Mouse (Mus musculus) gastrocnemius, postnatal 36 days (tissue): ENCODE results near the gene Cd24a. TPM values are rescaled to one million over a fixed set of nuclear protein-coding genes. Genes with fewer than 3 reads are reported as not detected.

Experiments used
- DNase-seq, 2 experiments: peaks; one replicate each; pipeline ENCODE4 v3.0.0; 2022
- intact Hi-C: fragments of 180-260 bp; cut with DNase I; formaldehyde crosslinking; loops from one replicate; pipeline ENCODE4 v1.15.1; 2025
- long read RNA-seq, 2 experiments: library from polyadenylated mRNA; stranded (forward); transcript quantifications; one replicate each; pipeline ENCODE4 v2.0.0; 2021
- total RNA-seq, 2 experiments: library from RNA; stranded (reverse); gene quantifications; 2 replicates each; pipeline ENCODE4 v1.2.3; 2021

The Cd24a gene
- 100 to 1,000 TPM in 1 of 2 experiments, 10 to 100 TPM in 1; 54.5 to 100 TPM for total RNA-seq
- long read RNA-seq, experiment 1, transcript Cd24a-201 (2 exons, 1,816 nt) = major isoform, 37 of 55 reads
- long read RNA-seq, experiment 1, partial matches to known transcripts = 14 of 55 reads
- long read RNA-seq, experiment 1, other reads (novel, unspliced or antisense) = 4 of 55 reads
- long read RNA-seq, experiment 2, transcript Cd24a-201 (2 exons, 1,816 nt) = major isoform, 10 of 20 reads
- long read RNA-seq, experiment 2, partial matches to known transcripts = 8 of 20 reads
- long read RNA-seq, experiment 2, other reads (novel, unspliced or antisense) = 2 of 20 reads

- DNase-seq = no peak
- intact Hi-C loops = loop anchor here (5.0 to 10.0 kb wide), 3 partner anchors 169 to 497 kb away; partner anchors contain the start of genes Qrsl1 and Rtn4ip1
Measured at GRCm38 (mm10) chr10:43577997-43578331, at the start of gene Cd24a. Cd24a (plus strand) TSS chr10:43578284.

DNA sequence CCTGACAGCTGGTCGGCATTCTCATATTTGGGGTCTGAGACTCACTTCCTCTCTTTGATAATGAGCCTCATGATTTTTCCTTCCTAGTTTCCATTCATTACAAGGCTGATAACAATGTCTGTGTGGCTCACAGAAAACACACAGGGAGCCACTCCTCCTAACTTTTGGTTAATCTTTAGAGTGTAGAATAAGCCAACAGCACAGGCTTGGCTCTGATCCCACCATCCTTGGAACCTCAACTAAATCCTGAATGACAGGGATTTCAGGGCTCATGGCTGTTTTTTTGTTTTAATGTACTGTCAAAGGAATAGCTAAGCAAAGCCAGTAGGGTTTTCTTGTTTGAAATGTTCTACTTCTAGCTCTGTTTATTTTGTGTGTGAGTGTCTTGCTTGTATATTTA is 43.7 kb upstream of the Cd24a start:
- DNase-seq = no peak
- intact Hi-C loops = no loop called here

- DNase-seq = no peak
- intact Hi-C loops = no loop called here
Measured at GRCm38 (mm10) chr10:43537652-43538051, 40.4 kb upstream of the Cd24a start.

DNA sequence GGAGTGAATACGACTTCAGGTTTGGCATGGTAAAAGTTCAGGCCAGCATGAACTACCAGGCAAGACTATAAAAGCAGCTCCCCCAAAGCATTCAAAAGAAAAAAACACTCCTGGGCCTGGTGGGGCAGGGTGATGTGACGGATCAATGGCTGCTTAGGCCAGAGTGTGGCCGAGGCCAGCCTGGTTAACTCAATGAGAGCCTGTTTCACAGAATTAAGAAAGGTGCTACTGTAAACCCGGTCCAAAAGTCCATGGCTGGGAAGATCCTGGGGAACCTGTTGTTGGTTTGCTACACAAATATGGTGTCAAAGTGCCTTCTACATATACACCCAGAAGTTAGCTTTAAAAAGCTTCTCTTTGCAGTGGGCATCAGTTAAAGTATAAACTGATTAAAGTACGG is 39.3 kb upstream of the Cd24a start:
- intact Hi-C loops = no loop called here

GRCm38 (mm10) chr10:43539746-43540310 is 38.3 kb upstream of the Cd24a start:
- intact Hi-C loops = loop anchor here (1.0 kb wide), 1 partner anchor 60 kb away; no protein-coding TSS in a partner anchor
- no peak for DNase-seq

More for the DNA sequence above, 39.3 kb upstream of the Cd24a start:
- DNase-seq = no peak

- intact Hi-C loops = loop anchor here (1.0 kb wide), 1 partner anchor 60 kb away; no protein-coding TSS in a partner anchor
- peak; percentile 93 to 94 for DNase-seq
Measured at GRCm38 (mm10) chr10:43540442-43541152, 37.5 kb upstream of the Cd24a start, which contains the start of gene 1700021F05Rik. 1700021F05Rik (minus strand) TSS chr10:43540994.

GRCm38 (mm10) chr10:43541153-43541544 is 36.9 kb upstream of the Cd24a start:
- no peak for DNase-seq
- intact Hi-C loops = no loop called here

GRCm38 (mm10) chr10:43549411-43549810 is 28.7 kb upstream of the Cd24a start:
- DNase-seq = no peak
- intact Hi-C loops = no loop called here

DNA sequence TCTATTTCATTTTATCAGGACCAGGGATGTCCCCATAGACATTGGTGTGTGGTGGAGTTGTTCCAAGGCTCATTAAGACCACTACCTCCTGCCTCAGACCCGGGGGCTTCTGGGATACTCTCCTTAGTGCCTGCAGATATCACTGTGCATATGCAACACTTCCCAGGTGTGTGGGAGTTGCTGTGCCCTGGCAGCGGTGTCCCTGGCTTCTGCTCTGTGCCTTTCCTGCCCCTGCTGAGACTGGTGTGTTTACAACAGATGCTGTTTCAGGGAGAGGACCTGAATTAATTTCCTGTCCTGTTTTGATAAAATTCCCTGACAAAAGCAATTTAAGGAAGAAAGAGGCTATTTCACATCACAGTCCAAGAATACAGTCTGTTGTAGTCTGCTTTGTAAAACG is 27.2 kb upstream of the Cd24a start:
- no peak for DNase-seq
- intact Hi-C loops = loop anchor here (10.0 kb wide), 1 partner anchor 514 kb away; no protein-coding TSS in a partner anchor

DNA sequence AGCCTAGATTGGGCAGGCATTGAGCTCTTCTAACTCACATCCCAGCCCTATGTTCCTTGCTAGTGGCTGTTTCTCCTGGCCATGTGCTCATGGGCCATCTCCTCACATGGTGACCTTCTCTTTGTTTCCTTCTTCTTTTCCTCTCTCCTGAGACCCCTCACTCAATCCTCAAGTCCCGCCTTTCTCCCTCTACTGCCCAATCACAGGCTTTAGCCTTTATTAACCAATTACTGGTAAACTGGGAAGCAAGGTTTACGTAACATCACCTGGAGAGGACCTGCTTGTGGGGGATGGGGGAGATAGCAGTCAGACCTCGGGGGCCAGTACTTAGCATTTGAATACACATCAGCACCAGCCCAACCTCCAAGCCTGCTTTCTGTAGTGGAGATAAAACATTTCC is 26.7 kb upstream of the Cd24a start:
- intact Hi-C loops = loop anchor here (10.0 kb wide), 1 partner anchor 513 kb away; no protein-coding TSS in a partner anchor
- DNase-seq = no peak

GRCm38 (mm10) chr10:43557630-43558165 is 20.4 kb upstream of the Cd24a start:
- intact Hi-C loops = loop anchor here (10.0 kb wide), 1 partner anchor 507 kb away; no protein-coding TSS in a partner anchor
- no peak for DNase-seq

- intact Hi-C loops = loop anchor here (10.0 kb wide), 1 partner anchor 505 kb away; no protein-coding TSS in a partner anchor
- DNase-seq = no peak
Measured at GRCm38 (mm10) chr10:43559313-43559712, 18.8 kb upstream of the Cd24a start.

DNA sequence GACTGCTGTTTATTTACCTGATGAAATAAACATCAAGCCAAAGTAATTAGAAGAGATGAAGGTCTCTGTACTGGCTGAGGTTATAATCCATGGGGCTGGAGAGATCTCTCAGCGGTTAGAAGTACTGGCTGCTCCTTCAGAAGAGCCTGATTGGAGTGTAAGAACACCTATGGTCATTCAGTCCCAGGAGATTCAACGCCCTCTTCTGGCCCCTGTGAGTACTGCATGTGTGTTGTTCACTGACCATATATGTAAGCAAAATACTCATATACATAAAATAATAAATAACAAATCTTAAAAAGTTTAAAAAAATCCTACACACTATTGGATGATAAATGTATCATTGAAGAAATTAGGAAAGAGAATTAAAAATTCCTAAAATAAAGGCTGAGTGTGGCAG is 17.3 kb upstream of the Cd24a start:
- no peak for DNase-seq
- intact Hi-C loops = no loop called here

DNA sequence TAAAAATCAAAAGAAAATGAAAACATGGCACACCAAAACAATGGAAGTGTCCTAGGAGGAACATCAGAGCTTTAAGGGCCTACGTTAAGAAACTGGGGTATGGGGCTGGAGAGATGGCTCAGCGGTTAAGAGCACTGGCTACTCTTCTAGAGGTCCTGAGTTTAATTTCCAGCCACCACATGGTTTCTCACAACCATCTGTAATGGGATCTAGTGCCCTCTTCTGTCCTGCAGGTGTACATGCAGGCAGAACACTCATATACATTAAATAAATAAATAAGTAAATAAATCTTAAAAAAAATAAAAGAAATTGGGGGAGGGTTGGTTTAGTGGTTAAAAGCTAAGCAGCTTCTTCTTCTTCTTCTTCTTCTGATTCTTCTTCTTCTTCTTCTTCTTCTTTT is 16.8 kb upstream of the Cd24a start:
- intact Hi-C loops = no loop called here

GRCm38 (mm10) chr10:43574352-43574751 is 3.7 kb upstream of the Cd24a start:
- peak in 1 of 2 experiments; percentile 13 for DNase-seq
- intact Hi-C loops = loop anchor here (10.0 kb wide), 1 partner anchor 500 kb away; no protein-coding TSS in a partner anchor

More for the DNA sequence above, 16.8 kb upstream of the Cd24a start:
- DNase-seq = no peak

DNA sequence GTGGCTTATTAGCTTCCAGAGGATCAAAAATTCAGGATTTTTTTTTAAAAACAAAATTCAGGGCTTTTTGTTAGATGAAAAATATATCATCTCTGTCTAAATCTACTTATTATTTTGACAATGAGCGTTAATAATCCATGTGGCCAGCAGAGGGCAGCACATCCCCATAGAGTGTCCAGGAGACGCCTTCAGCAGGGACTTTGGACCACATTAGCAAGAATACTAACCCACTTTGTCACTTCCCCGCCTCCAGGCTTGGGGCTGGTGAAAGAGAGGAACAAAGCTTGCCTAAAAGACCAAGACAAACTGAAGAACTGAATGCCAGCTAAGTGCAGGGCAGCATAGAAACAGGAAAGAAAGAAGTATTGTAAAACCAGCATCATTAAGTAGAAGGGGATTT is 3.1 kb upstream of the Cd24a start:
- peak; percentile 63 to 67 for DNase-seq
- intact Hi-C loops = loop anchor here (1.0 to 10.0 kb wide), 4 partner anchors 172 to 500 kb away; partner anchors contain the start of genes Qrsl1 and Rtn4ip1

DNA sequence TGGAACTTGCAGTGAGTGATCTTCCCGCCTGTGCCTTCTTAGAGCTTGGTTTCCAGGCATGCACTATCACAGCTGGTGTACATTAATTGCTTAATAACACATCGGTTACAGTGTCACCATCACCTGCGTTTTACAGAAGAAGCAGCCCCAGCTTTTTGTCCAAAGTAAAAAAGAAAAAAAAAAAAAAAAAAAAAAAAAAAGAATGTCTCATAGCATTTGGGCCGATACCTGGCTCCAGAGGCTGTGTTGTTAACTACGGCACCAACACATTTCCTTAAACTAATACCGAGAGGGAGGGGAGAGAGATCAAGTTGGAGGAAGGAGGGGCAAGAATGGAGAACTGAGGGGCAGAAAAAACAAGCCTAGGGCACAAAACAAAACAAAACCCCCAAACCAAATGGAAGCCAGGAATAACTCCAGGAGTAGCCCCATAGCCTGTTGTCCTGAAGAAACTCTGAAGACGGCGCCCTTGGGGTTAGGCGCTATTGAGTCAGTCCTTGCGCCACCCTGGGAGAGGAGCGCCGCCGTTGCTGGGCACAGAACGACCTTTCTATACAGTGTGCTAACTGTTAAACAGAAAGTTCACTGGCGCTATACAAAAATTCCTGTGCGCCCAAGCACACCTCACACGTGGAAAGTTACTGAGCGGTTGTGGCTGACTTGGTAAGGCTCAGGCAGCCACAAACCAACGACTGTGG is 636 bp upstream of the Cd24a start:
- intact Hi-C loops = loop anchor here (5.0 to 10.0 kb wide), 3 partner anchors 170 to 497 kb away; partner anchors contain the start of genes Qrsl1 and Rtn4ip1
- no peak for DNase-seq

DNA sequence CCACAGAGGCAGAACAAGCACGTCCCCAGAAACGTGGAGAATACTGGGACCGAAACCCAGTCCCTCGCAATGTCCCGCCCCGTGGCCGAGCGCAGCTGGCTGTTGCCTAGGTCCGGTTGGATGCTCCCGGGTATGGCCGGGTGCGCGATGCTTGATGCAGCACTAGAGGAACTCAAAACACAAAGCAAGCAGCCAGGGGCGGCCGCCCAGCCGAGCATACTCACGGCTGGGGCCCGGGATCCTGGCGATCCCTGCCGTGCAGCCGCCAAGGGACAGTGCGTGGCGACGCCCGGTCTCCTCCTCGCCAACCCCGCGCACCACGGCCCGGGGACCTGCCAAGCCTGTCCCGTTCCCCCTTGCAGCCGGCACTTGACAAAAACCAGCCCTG is 276 bp downstream of the Cd24a start:
- intact Hi-C loops = loop anchor here (5.0 to 10.0 kb wide), 3 partner anchors 169 to 496 kb away; partner anchors contain the start of genes Qrsl1 and Rtn4ip1
- peak; percentile 16 to 39 for DNase-seq

DNA sequence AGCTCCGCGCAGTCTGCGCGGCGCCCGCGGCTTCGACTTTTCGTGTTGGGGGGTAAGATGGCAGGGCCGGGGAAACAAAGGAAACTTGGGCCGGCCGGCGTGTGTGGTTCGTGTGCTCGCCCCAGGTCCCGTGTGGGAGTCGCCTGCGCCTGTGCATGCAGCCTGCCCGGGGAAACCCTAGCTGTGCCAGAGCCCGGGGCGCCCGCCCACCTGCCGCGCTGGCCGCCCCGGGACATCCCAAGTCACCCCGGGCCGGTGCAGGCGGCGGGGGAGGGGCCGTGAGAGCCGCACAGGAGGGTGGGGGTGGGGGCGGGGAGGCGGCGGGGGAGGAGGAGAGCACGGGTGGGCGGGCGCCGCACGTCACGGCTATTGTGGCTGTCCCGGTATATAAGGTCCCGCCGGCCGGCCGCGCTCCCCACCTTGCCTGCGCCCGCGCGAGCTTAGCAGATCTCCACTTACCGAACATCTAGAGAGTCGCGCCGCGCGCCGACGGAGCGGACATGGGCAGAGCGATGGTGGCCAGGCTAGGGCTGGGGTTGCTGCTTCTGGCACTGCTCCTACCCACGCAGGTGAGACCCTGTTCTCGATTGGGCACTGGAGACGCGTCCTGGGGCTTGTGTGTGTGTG is 783 bp downstream of the Cd24a start:
- intact Hi-C loops = loop anchor here (5.0 to 10.0 kb wide), 3 partner anchors 168 to 496 kb away; partner anchors contain the start of genes Qrsl1 and Rtn4ip1
- peak; percentile 22 to 44 for DNase-seq
